Mouse (Mus musculus): ENCODE data around the gene Col9a1. TPM values are rescaled to one million over a fixed set of nuclear protein-coding genes. Genes with fewer than 3 reads are reported as not detected.

Col9a1 gene
- polyA plus RNA-seq, 1 experiment: 0.15 TPM

- TF ChIP-seq POLR2A (IDR thresholded peaks at IDR 0.05; ENCODE audit: control insufficient read depth, extremely low read depth, insufficient read depth, low read length, poor library complexity): no peak
- no peak for TF ChIP-seq CTCF (IDR thresholded peaks at IDR 0.05; ENCODE audit: borderline replicate concordance, control insufficient read depth, extremely low read depth, insufficient read depth, low read length, poor library complexity)
- 32% methylated on average over 3 of the region's 3 CpGs for WGBS
Measured at GRCm38 (mm10) chr1:24267022-24267421, 89.6 kb downstream of the Col9a1 start.

GRCm38 (mm10) chr1:24286360-24286759 is 109.0 kb downstream of the Col9a1 start:
- DNase-seq: no peak
- no peaks in the 10 kb centered on the region for H3K36me3 ChIP-seq (ENCODE audit: control insufficient read depth, insufficient read depth, low read length)
- 24% methylated on average over 6 of the region's 6 CpGs for WGBS
- H3K4me1 ChIP-seq (replicated peaks; ENCODE audit: control insufficient read depth, insufficient read depth, low read length): no peaks in the 10 kb centered on the region
- H3K27ac ChIP-seq (ENCODE audit: control insufficient read depth, insufficient read depth, low read length): no peak overlapping the region
- no peak for TF ChIP-seq POLR2A (IDR thresholded peaks at IDR 0.05; ENCODE audit: control insufficient read depth, extremely low read depth, insufficient read depth, low read length, poor library complexity)
- TF ChIP-seq CTCF (IDR thresholded peaks at IDR 0.05; ENCODE audit: borderline replicate concordance, control insufficient read depth, extremely low read depth, insufficient read depth, low read length, poor library complexity): no peak
- no peaks in the 10 kb centered on the region for H3K27me3 ChIP-seq (ENCODE audit: control insufficient read depth, insufficient read depth, low read length)
- no peak overlapping the region for H3K4me3 ChIP-seq (ENCODE audit: control insufficient read depth, insufficient read depth, low read length)

More at GRCm38 (mm10) chr1:24267022-24267421, 89.6 kb downstream of the Col9a1 start:
- Histone ChIP-seq H3K4me3 (ENCODE audit: control insufficient read depth, insufficient read depth, low read length) (no peak overlapping the region), H3K27ac (ENCODE audit: control insufficient read depth, insufficient read depth, low read length) (no peak overlapping the region), H3K4me1 (replicated peaks; ENCODE audit: control insufficient read depth, insufficient read depth, low read length) (no peaks in the 10 kb centered on the region), H3K27me3 (ENCODE audit: control insufficient read depth, insufficient read depth, low read length) (no peaks in the 10 kb centered on the region), H3K36me3 (ENCODE audit: control insufficient read depth, insufficient read depth, low read length) (no peaks in the 10 kb centered on the region)
- DNase-seq: no peak

GRCm38 (mm10) chr1:24292515-24292914 is 115.1 kb downstream of the Col9a1 start:
- TF ChIP-seq POLR2A (IDR thresholded peaks at IDR 0.05; ENCODE audit: control insufficient read depth, extremely low read depth, insufficient read depth, low read length, poor library complexity) (no peak), CTCF (IDR thresholded peaks at IDR 0.05; ENCODE audit: borderline replicate concordance, control insufficient read depth, extremely low read depth, insufficient read depth, low read length, poor library complexity) (no peak)

GRCm38 (mm10) chr1:24294979-24295942 is 117.9 kb downstream of the Col9a1 start:
- TF ChIP-seq POLR2A (IDR thresholded peaks at IDR 0.05; ENCODE audit: control insufficient read depth, extremely low read depth, insufficient read depth, low read length, poor library complexity) (no peak), CTCF (IDR thresholded peaks at IDR 0.05; ENCODE audit: borderline replicate concordance, control insufficient read depth, extremely low read depth, insufficient read depth, low read length, poor library complexity) (no peak)
- Histone ChIP-seq H3K36me3 (ENCODE audit: control insufficient read depth, insufficient read depth, low read length) (no peaks in the 10 kb centered on the region), H3K27me3 (ENCODE audit: control insufficient read depth, insufficient read depth, low read length) (no peaks in the 10 kb centered on the region), H3K4me1 (replicated peaks; ENCODE audit: control insufficient read depth, insufficient read depth, low read length) (no peaks in the 10 kb centered on the region), H3K27ac (ENCODE audit: control insufficient read depth, insufficient read depth, low read length) (no peak overlapping the region), H3K4me3 (ENCODE audit: control insufficient read depth, insufficient read depth, low read length) (no peak overlapping the region)
- DNase-seq: no peak
- 80% methylated on average over 7 of the region's 7 CpGs for WGBS

More at GRCm38 (mm10) chr1:24292515-24292914, 115.1 kb downstream of the Col9a1 start:
- DNase-seq: no peak
- Histone ChIP-seq H3K27me3 (ENCODE audit: control insufficient read depth, insufficient read depth, low read length) (no peaks in the 10 kb centered on the region), H3K36me3 (ENCODE audit: control insufficient read depth, insufficient read depth, low read length) (no peaks in the 10 kb centered on the region), H3K4me3 (ENCODE audit: control insufficient read depth, insufficient read depth, low read length) (no peak overlapping the region), H3K4me1 (replicated peaks; ENCODE audit: control insufficient read depth, insufficient read depth, low read length) (no peaks in the 10 kb centered on the region), H3K27ac (ENCODE audit: control insufficient read depth, insufficient read depth, low read length) (no peak overlapping the region)
- WGBS: 56% methylated on average over 2 of the region's 2 CpGs

GRCm38 (mm10) chr1:24300700-24301099 is 123.3 kb downstream of the Col9a1 start:
- Histone ChIP-seq H3K4me3 (ENCODE audit: control insufficient read depth, insufficient read depth, low read length) (no peak overlapping the region), H3K4me1 (replicated peaks; ENCODE audit: control insufficient read depth, insufficient read depth, low read length) (no peaks in the 10 kb centered on the region), H3K27me3 (ENCODE audit: control insufficient read depth, insufficient read depth, low read length) (no peaks in the 10 kb centered on the region), H3K27ac (ENCODE audit: control insufficient read depth, insufficient read depth, low read length) (no peak overlapping the region), H3K36me3 (ENCODE audit: control insufficient read depth, insufficient read depth, low read length) (no peaks in the 10 kb centered on the region)
- TF ChIP-seq CTCF (IDR thresholded peaks at IDR 0.05; ENCODE audit: borderline replicate concordance, control insufficient read depth, extremely low read depth, insufficient read depth, low read length, poor library complexity): no peak
- no peak for TF ChIP-seq POLR2A (IDR thresholded peaks at IDR 0.05; ENCODE audit: control insufficient read depth, extremely low read depth, insufficient read depth, low read length, poor library complexity)
- no peak for DNase-seq
- WGBS: 85% methylated on average over 3 of the region's 3 CpGs

Other genes with a start within 250 kb of the Col9a1 start
- gene Sdhaf4, start 172.0 kb upstream of the Col9a1 start, polyA plus RNA-seq (2012; rRNA removed): 4.0 and 6.7 TPM in 2 replicates
- 0.65 and 1.1 TPM in 2 replicates for gene Fam135a, start 77.3 kb upstream of the Col9a1 start, polyA plus RNA-seq (2012; rRNA removed)